Mouse (Mus musculus): ENCODE results near the gene Hkdc1.

GRCm38 (mm10) chr10:62338176-62338575 lies 84.1 kb downstream of the Hkdc1 start:
- TF ChIP-seq CTCF (IDR thresholded peaks at IDR 0.05; ENCODE audit: borderline replicate concordance, extremely low read depth, insufficient read depth, insufficient read length), result no peak
- TF ChIP-seq POLR2A (IDR thresholded peaks at IDR 0.05; ENCODE audit: borderline replicate concordance, extremely low read depth, insufficient read depth, insufficient read length, poor library complexity, severe bottlenecking), result no peak

All from brain, embryonic 14.5 days (tissue).